Mouse (Mus musculus): ENCODE data around the gene Ap2a1. TPM values are rescaled to one million over a fixed set of nuclear protein-coding genes. Genes with fewer than 3 reads are reported as not detected.
A peak's percentile ranks its signal among the peaks of the same experiment; 100 is the strongest.

The Ap2a1 gene
- polyA plus RNA-seq, 1 experiment from 2014 or later, result 55.9 TPM

DNA sequence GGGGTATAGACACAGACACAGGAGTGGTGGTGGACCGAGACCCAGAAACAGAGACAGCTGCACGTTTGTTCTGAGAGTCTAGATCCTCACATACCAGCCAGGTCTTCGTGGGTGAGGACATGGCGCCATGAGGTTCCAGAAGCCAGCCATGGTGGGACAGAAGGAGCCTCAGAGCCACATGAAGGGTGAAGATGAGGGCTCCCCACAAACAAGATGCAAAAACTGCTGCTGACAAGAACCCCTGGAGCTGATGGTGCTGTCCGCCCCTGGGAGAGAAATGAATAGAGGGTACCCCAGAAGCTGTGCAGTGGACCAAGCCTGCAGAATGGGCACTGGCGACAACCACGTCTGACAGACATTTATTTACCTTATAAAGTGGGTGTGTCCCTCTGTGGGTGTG, 41.8 kb upstream of the Ap2a1 start:
- 0 out of 2 replicates have a peak, but pooled peaks cover 2% of the 10 kb centered on the region for H3K36me3 ChIP-seq (ENCODE audit: insufficient read depth, low read length)
- H3K4me2 ChIP-seq (ENCODE audit: low read length), result peak overlapping the region; percentile 82
- no peaks in the 10 kb centered on the region for H3K9me3 ChIP-seq (replicated peaks; ENCODE audit: low read length)
- 65% methylated on average over 7 of the region's 7 CpGs for WGBS
- H3K27ac ChIP-seq, result no peak overlapping the region
- peaks cover 10% of the 10 kb centered on the region for H3K4me1 ChIP-seq (replicated peaks; ENCODE audit: insufficient read depth, low read length)
- TF ChIP-seq CTCF (IDR thresholded peaks at IDR 0.05; ENCODE audit: low read depth), result no peak
- ATAC-seq (replicated peaks; ENCODE audit: low FRiP score, low read depth) (no peak), DNase-seq (ENCODE audit: low spot score) (no peak)
- H3K27me3 ChIP-seq (ENCODE audit: insufficient read depth, low read length), result no peaks in the 10 kb centered on the region
- H3K9ac ChIP-seq (ENCODE audit: low read depth, low read length), result no peak overlapping the region
- no peak overlapping the region; the same call in 1 of the 2 replicates for H3K4me3 ChIP-seq (replicated peaks; ENCODE audit: low read depth, low read length)

DNA sequence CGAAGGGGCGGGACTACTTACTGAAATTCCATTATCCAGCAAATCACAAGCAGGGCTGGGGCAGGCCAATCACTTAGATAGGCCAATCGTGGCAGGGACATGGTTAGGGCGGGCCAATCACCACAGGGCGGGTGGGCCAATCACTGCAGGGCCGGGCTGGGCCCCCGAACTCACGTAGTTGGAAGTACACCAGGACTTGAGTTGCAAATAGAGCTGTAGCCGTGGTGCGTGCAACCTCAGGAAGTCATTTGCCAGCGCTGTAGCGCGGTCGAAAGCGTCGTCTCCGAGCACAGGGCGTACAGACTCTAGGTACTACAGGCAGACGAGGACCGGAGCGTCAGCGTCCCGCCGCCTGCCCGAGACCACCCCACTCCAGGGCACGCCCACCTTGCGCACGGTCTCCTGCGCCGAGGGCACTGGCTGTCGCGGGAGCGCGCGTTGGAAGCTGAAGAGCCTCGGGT, 41.0 kb upstream of the Ap2a1 start:
- 1% methylated on average over 36 of the region's 36 CpGs for WGBS

DNA sequence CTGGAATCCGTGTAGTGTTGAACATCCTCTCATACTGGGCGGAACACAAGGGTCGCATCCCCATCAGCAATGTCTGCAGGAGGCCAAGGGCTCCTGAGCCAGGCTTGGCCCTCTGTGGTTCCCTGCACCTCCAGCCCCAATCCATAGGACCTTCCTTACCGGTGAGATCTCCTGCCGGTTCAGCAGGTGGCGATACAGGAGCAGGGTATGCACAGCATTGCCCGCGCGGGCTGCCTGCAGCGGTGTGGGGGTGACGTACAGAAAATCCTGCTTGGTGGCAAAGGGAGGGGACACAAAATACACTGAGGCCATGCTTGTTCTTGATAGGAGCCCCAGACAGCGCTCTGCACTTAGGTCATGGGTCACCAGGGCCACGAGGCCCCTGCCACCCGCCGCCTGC, 37.3 kb upstream of the Ap2a1 start:
- Histone ChIP-seq H3K4me3 (replicated peaks; ENCODE audit: low read depth, low read length) (no peak overlapping the region), H3K27me3 (ENCODE audit: insufficient read depth, low read length) (no peaks in the 10 kb centered on the region), H3K9ac (ENCODE audit: low read depth, low read length) (no peak overlapping the region), H3K4me2 (ENCODE audit: low read length) (no peak overlapping the region), H3K27ac (no peak overlapping the region), H3K4me1 (replicated peaks; ENCODE audit: insufficient read depth, low read length) (0 out of 2 replicates have a peak, but pooled peaks cover 3% of the 10 kb centered on the region), H3K36me3 (ENCODE audit: insufficient read depth, low read length) (0 out of 2 replicates have a peak, but pooled peaks cover 6% of the 10 kb centered on the region), H3K9me3 (replicated peaks; ENCODE audit: low read length) (no peaks in the 10 kb centered on the region)
- no peak for ATAC-seq (replicated peaks; ENCODE audit: low FRiP score, low read depth)
- no peak for DNase-seq (ENCODE audit: low spot score)
- TF ChIP-seq CTCF (IDR thresholded peaks at IDR 0.05; ENCODE audit: low read depth), result peak; percentile 25; the same call in 1 of the 2 replicates
- 75% methylated on average over 15 of the region's 15 CpGs for WGBS

More for the DNA sequence above, 41.0 kb upstream of the Ap2a1 start:
- H3K27ac ChIP-seq, result peak overlapping the region; percentile 78
- H3K4me1 ChIP-seq (replicated peaks; ENCODE audit: insufficient read depth, low read length), result peaks cover 10% of the 10 kb centered on the region
- no peaks in the 10 kb centered on the region for H3K36me3 ChIP-seq (ENCODE audit: insufficient read depth, low read length)
- peak overlapping the region; percentile 82 for H3K4me2 ChIP-seq (ENCODE audit: low read length)
- peak; percentile 97 for DNase-seq (ENCODE audit: low spot score)
- H3K9me3 ChIP-seq (replicated peaks; ENCODE audit: low read length), result no peaks in the 10 kb centered on the region
- ATAC-seq (replicated peaks; ENCODE audit: low FRiP score, low read depth), result peak; percentile 94
- TF ChIP-seq CTCF (IDR thresholded peaks at IDR 0.05; ENCODE audit: low read depth), result no peak
- peak overlapping the region; percentile 59 for H3K9ac ChIP-seq (ENCODE audit: low read depth, low read length)
- no peaks in the 10 kb centered on the region for H3K27me3 ChIP-seq (ENCODE audit: insufficient read depth, low read length)
- peak overlapping the region; percentile 51 for H3K4me3 ChIP-seq (replicated peaks; ENCODE audit: low read depth, low read length)

DNA sequence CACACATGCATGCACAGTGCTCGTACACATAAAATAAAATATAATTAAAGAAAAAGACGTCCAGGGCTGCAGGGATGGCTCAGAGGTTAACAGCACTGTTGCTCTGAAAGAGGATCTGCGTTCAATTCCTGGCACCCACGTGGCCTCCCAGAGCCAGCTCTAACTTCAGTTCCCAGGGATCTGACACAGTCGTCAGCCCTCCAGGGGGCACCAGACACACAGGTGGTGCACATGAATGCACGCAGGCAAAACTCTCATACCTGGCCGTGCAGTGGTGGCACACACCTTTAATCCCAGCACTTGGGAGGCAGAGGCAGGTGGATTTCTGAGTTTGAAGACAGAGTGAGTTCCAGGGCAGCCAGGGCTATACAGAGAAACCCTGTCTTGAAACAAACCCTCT, 36.7 kb upstream of the Ap2a1 start:
- no peak for ATAC-seq (replicated peaks; ENCODE audit: low FRiP score, low read depth)
- Histone ChIP-seq H3K27ac (no peak overlapping the region), H3K4me1 (replicated peaks; ENCODE audit: insufficient read depth, low read length) (0 out of 2 replicates have a peak, but pooled peaks cover 3% of the 10 kb centered on the region), H3K9me3 (replicated peaks; ENCODE audit: low read length) (no peaks in the 10 kb centered on the region), H3K27me3 (ENCODE audit: insufficient read depth, low read length) (no peaks in the 10 kb centered on the region), H3K36me3 (ENCODE audit: insufficient read depth, low read length) (0 out of 2 replicates have a peak, but pooled peaks cover 8% of the 10 kb centered on the region), H3K4me3 (replicated peaks; ENCODE audit: low read depth, low read length) (no peak overlapping the region), H3K4me2 (ENCODE audit: low read length) (no peak overlapping the region), H3K9ac (ENCODE audit: low read depth, low read length) (no peak overlapping the region)
- DNase-seq (ENCODE audit: low spot score), result no peak
- WGBS, result 79% methylated on average over 7 of the region's 7 CpGs
- peak; percentile 37; the same call in 1 of the 2 replicates for TF ChIP-seq CTCF (IDR thresholded peaks at IDR 0.05; ENCODE audit: low read depth)

DNA sequence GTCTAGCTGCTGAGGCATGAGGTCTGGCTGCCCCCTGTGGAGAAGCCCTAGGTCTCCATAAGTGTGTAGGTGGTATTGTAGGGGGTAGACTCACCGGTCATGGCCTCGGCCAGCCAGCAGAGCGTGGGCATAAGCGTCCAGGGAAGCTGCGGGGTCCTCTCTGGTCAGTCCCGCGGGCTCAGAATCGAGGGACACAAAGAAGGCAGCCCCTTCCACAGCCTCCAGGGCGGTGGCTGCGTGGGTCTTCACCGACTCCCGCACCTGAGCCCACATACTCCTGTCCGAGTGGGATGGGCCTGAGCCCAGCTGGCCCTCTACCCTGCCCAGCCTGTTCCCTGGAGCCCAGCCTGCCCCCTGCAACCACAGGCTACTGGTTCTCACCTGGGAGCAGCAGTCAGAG, 35.7 kb upstream of the Ap2a1 start:
- no peak for ATAC-seq (replicated peaks; ENCODE audit: low FRiP score, low read depth)
- Histone ChIP-seq H3K27ac (no peak overlapping the region), H3K4me3 (replicated peaks; ENCODE audit: low read depth, low read length) (no peak overlapping the region), H3K9ac (ENCODE audit: low read depth, low read length) (no peak overlapping the region), H3K27me3 (ENCODE audit: insufficient read depth, low read length) (no peaks in the 10 kb centered on the region), H3K36me3 (ENCODE audit: insufficient read depth, low read length) (peaks cover 14% of the 10 kb centered on the region; the same call in 1 of the 2 replicates), H3K4me2 (ENCODE audit: low read length) (no peak overlapping the region), H3K9me3 (replicated peaks; ENCODE audit: low read length) (no peaks in the 10 kb centered on the region), H3K4me1 (replicated peaks; ENCODE audit: insufficient read depth, low read length) (no peaks in the 10 kb centered on the region)
- TF ChIP-seq CTCF (IDR thresholded peaks at IDR 0.05; ENCODE audit: low read depth), result no peak
- WGBS, result 94% methylated on average over 13 of the region's 13 CpGs
- DNase-seq (ENCODE audit: low spot score), result no peak

DNA sequence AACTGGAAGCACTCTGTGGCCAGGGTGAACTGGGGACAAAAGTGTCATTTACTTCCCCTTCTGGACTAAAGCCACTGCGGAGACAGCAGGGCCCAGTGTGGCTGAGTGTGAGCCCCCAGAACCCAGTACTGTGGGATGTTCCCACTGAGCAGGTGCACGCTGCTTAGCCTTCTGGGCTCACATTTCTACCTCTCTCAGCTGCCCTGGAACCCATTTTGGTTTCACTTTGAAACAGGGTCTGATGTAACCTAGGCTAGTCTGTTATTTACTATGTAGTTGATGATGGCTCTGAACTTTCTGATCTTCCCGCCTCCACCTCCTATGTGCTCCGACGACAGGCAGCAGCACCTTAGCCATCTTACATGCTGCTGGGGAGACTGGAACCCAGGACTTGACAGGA, 33.5 kb upstream of the Ap2a1 start:
- Histone ChIP-seq H3K9me3 (replicated peaks; ENCODE audit: low read length) (no peaks in the 10 kb centered on the region), H3K27ac (no peak overlapping the region), H3K4me2 (ENCODE audit: low read length) (no peak overlapping the region), H3K4me3 (replicated peaks; ENCODE audit: low read depth, low read length) (no peak overlapping the region), H3K9ac (ENCODE audit: low read depth, low read length) (no peak overlapping the region), H3K4me1 (replicated peaks; ENCODE audit: insufficient read depth, low read length) (no peaks in the 10 kb centered on the region), H3K27me3 (ENCODE audit: insufficient read depth, low read length) (no peaks in the 10 kb centered on the region), H3K36me3 (ENCODE audit: insufficient read depth, low read length) (peaks cover 14% of the 10 kb centered on the region; the same call in 1 of the 2 replicates)
- WGBS, result 82% methylated on average over 5 of the region's 5 CpGs
- TF ChIP-seq CTCF (IDR thresholded peaks at IDR 0.05; ENCODE audit: low read depth), result no peak
- DNase-seq (ENCODE audit: low spot score) (no peak), ATAC-seq (replicated peaks; ENCODE audit: low FRiP score, low read depth) (no peak)

DNA sequence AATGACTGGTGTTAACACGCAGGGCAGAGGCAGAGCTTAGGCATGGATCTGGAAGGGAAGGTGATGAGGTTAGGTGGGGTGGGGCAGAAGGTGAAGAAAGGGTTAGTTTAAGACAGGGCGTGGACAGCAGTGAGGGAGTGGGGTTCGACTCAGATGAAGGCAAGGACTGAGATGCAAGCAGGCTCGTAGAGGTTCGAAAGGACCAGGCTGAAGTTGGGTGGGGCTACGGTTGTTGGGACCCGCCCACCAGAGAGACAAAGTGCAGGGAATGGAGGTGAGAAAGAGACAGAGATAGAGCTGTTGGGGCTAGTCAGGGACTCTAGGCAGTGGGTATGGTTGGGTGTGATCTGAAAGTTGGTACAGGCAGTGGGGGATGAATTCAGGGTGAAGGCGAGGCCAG, 33.0 kb upstream of the Ap2a1 start:
- 67% methylated on average over 8 of the region's 8 CpGs for WGBS
- TF ChIP-seq CTCF (IDR thresholded peaks at IDR 0.05; ENCODE audit: low read depth), result no peak
- H3K9me3 ChIP-seq (replicated peaks; ENCODE audit: low read length), result no peaks in the 10 kb centered on the region

More for the DNA sequence above, 33.0 kb upstream of the Ap2a1 start:
- Histone ChIP-seq H3K4me2 (ENCODE audit: low read length) (no peak overlapping the region), H3K27me3 (ENCODE audit: insufficient read depth, low read length) (no peaks in the 10 kb centered on the region), H3K27ac (no peak overlapping the region), H3K9ac (ENCODE audit: low read depth, low read length) (no peak overlapping the region), H3K4me1 (replicated peaks; ENCODE audit: insufficient read depth, low read length) (no peaks in the 10 kb centered on the region), H3K36me3 (ENCODE audit: insufficient read depth, low read length) (peaks cover 14% of the 10 kb centered on the region; the same call in 1 of the 2 replicates), H3K4me3 (replicated peaks; ENCODE audit: low read depth, low read length) (no peak overlapping the region)
- ATAC-seq (replicated peaks; ENCODE audit: low FRiP score, low read depth) (no peak), DNase-seq (ENCODE audit: low spot score) (no peak)

All from kidney, postnatal 0 days (tissue).